Mouse (Mus musculus) embryo, embryonic 10 days (tissue): ENCODE results near the gene Lin7c.
A peak's percentile ranks its signal among the peaks of the same experiment; 100 is the strongest.

Experiments
- DNase-seq: peaks from one replicate; pipeline ENCODE4 v3.0.0-alpha.2; 2015; ENCODE audit warnings: low spot score

Gene Lin7c

DNA sequence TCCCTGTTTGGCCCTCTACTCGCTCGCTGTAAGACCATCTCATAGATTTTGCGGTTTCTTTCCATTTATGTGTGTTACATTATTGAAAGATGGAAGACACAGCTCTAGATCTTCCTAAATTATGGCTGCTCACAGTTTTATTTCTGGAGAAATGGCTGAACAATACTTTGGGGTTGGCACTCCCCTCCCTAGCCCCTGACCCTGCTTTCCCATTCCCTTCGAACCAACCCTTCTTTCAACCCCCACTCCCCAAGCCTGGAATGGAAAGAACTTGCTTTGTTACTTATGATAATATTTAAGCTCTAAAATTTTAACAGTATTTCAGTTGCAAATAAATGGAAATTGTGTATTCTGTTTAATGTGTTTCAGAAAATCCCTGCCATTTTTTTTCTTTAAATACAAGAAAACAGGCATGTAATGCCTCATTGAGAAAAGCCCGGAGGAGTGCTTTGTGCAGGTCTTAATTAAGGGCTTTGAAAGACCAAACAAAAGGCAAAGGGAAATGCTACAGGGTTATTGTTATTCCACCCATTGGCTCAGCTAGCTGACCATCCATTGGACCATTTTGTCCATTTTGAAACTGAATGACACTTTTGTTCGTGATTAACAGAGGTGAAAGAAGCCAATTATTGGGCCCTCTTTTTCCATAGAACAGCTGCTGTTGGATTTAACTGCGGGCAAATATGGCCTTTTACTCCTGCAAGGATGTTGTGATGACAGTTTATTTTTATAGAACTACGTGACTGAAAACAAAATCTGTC lies 52.3 kb downstream of the Lin7c start:
- peak; percentile 75 for DNase-seq

GRCm38 (mm10) chr2:109944995-109945394 lies 54.3 kb downstream of the Lin7c start:
- no peak for DNase-seq

DNA sequence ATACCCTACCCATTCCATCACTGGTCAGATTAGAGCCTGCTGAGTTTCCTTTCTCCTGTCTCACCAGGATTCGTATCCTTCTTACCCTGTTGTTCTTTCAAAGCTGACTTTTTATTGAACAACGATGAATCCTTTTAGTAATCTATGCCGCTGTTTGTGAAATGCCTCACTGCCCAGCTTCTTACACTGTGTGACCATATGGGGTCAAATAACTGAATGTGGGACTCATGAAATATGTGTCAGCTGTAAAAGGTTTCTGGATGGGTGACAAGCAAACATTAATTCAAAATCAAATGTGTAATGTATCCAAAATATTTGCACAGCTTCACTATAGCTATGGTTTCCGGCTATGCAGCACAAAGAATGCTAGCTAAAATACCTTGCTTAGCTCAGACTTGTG lies 54.9 kb downstream of the Lin7c start:
- no peak for DNase-seq

- DNase-seq = no peak
These were observed 55.8 kb downstream of the Lin7c start for GRCm38 (mm10) chr2:109946426-109946825.

GRCm38 (mm10) chr2:109949519-109949918 lies 58.9 kb downstream of the Lin7c start:
- no peak for DNase-seq

- no peak for DNase-seq
These were observed 59.7 kb downstream of the Lin7c start for GRCm38 (mm10) chr2:109950311-109950710.
